Mouse (Mus musculus): ENCODE measurements around the gene Ankar. TPM values are rescaled to one million over a fixed set of nuclear protein-coding genes. Genes with fewer than 3 reads are reported as not detected.

Gene Ankar
- not detected for polyA plus RNA-seq (2014; fragmentation: Illumina TruSeq; extraction: RNeasy Lipid Tissue Mini Kit (QIAGEN cat#74804))

DNA sequence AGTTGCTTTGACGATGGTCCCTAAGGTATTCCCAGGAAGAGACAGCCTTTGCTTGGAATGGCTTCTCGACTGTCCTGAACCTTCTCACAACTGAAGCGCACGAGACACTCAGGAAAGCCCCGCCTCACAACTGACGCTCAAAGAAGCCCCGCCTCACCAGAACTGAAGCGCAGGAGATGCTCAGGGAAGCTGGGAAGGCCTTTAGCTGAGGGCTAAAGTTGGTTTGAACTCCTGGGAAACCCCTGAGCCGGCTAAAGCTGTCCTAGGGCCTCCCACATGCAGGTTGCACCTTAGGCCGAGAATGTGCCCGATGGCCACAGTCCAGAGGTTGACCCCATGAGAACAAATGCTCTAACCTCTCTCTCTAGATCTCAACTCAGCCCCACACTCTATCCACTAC is at the start of gene Ankar:
Gene Ankar, minus strand, starts transcription at position 101 of the 400 bp plus-strand sequence.

DNA sequence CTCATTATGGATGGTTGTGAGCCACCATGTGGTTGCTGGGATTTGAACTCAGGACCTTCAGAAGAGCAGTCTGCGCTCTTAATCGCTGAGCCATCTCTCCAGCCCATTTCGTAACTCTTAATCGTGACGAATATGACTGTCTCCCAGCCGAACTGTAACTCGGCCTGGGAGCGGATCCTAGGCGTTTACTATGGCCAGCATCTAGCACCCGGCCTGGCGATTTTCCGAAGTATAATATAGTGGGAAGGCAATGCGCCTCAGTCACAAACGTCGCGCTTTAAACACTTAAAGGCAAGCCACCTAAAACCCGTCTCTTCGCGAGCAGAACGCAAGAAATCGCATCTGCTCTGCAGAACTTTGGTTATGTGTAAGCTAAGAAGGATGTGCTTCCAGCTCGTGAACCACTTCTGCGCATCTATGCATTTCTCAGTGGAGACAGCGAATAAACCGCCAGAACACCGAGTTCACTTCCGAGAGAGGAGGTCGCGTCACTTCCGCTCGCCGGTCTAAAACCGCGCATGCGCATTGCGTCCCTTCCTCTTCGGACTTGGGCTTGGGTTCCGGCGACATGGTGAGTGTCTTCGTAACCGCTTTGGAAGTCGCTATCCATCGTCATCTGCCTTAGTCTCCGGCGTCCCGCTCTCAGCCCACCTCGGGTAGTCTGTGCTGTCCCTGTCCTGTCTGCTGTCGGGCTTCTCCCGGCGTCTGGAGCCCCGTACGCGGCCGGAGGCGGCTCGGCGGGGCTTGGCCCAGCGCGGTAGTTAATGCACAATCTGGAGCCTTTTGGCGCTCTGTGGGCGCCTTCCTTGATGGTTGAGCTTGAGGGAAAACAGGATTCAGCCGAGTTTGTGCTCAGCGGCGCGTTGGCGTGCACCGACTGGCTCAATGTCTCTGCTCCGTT is 10.6 kb upstream of the Ankar start, which contains the start of gene Rpl37a:
Gene Rpl37a, plus strand, starts transcription at position 538 of the 901 bp plus-strand sequence.

Other genes with a start within 250 kb of the Ankar start
- gene March4, start 163.6 kb downstream of the Ankar start, polyA plus RNA-seq (2014; fragmentation: Illumina TruSeq; extraction: RNeasy Lipid Tissue Mini Kit (QIAGEN cat#74804)): 0.63 TPM
- 8.6 TPM for gene Smarcal1, start 117.3 kb downstream of the Ankar start, polyA plus RNA-seq (2014; fragmentation: Illumina TruSeq; extraction: RNeasy Lipid Tissue Mini Kit (QIAGEN cat#74804))
- 45.8 TPM for gene Rpl37a, start 10.7 kb upstream of the Ankar start, polyA plus RNA-seq (2014; fragmentation: Illumina TruSeq; extraction: RNeasy Lipid Tissue Mini Kit (QIAGEN cat#74804))
- gene Igfbp2, start 123.9 kb upstream of the Ankar start, polyA plus RNA-seq (2014; fragmentation: Illumina TruSeq; extraction: RNeasy Lipid Tissue Mini Kit (QIAGEN cat#74804)): 0.86 TPM
- gene Igfbp5, start 174.3 kb upstream of the Ankar start, polyA plus RNA-seq (2014; fragmentation: Illumina TruSeq; extraction: RNeasy Lipid Tissue Mini Kit (QIAGEN cat#74804)): 289 TPM

All from ovary, adult 10 weeks (tissue).